ENCODE assay signal across 8 mouse cellular contexts in the genomic region with DNA sequence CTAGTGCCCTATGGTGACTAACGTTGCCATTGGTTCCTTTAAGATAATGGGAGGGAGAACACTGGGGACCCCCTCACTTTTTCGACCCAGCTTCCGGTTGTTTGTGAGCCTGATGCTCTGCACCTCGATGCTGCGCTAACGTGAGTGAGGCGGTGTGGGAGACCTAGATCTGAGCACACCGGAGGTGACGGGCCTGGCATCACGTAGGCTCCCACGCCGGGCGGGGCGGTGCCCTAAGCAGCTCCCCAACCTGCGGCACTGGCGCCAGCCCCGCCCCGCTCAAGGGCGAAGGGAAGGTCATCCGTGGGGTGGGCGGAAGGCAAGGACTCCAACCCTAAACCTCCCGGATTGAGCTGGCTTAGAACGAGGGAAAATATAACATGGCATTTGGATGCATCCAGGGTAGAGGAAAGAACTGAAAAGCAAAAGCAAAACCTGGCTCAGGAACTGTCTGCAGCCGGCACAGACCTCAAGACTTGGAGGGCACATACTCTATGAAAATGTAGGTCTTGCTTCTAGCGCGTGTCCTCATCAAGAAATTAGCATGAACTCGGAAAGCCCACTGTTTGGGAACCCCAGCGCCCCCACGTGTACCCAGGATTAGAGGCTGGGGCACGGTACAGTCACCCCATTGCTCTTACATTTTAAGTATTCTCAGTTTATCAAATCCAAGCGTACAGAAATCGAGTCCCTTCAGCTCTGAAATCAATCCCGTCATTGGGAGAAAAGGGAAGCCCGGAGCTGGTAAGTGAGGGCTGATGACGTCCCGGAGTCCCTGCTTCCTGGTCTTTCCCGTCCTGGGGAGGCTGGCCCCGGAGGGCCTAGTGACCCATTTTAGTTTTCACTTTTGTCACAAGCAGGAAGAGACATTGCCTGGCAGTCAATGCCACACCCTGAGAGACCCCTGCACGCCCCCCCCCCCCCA. TPM values are rescaled to one million over a fixed set of nuclear protein-coding genes. Genes with fewer than 3 reads are reported as not detected.
A peak's percentile ranks its signal among the peaks of the same experiment; 100 is the strongest.
DNase-seq lines count a peak whose midpoint lies in the region; ATAC-seq and TF ChIP-seq lines count a peak whose summit lies in the region.

No protein-coding gene starts in this region.

- ATAC-seq in erythroid progenitor cell, adult 5-6 weeks (replicated peaks; ENCODE audit: low FRiP score, poor library complexity, severe bottlenecking), result peak; percentile 45; the same call in 1 of the 2 replicates

- no peak for TF ChIP-seq CTCF in MEL (IDR thresholded peaks at IDR 0.05 in 2 of 3, conservative IDR thresholded peaks at IDR 0.05 in 1 of 3; ENCODE audit: control insufficient read depth in 1 of 3, insufficient read depth in 1 of 3, low read depth in 2 of 3, low read length in 3 of 3, poor library complexity in 1 of 3, severe bottlenecking in 1 of 3)
- TF ChIP-seq CTCF in bone marrow macrophage, adult 2 months (IDR thresholded peaks at IDR 0.05; ENCODE audit: low read depth, low read length), result no peak

- peak overlapping the region; percentile 84 for H3K27ac ChIP-seq in MEL (ENCODE audit: control insufficient read depth, low read depth, low read length)
- peak overlapping the region; percentile 32 for H3K27ac ChIP-seq in bone marrow macrophage, adult 2 months (ENCODE audit: insufficient read depth, low read depth, low read length)
- peak overlapping the region; percentile 72 for H3K27ac ChIP-seq in hindbrain, embryonic 10.5 days

- peaks cover 0 to 43% of the 10 kb centered on the region in 2 experiments; a peak in 2 of 4 replicates for H3K36me3 ChIP-seq in MEL (ENCODE audit: control insufficient read depth in 1 of 2, insufficient read depth in 2 of 2, low read length in 2 of 2)
- no peaks in the 10 kb centered on the region for H3K36me3 ChIP-seq in hindbrain, embryonic 10.5 days

- H3K79me2 ChIP-seq in MEL (ENCODE audit: control insufficient read depth, insufficient read depth, low read length, poor library complexity), result peaks cover 36% of the 10 kb centered on the region

- under 1% methylated on average over 39 of the region's 39 CpGs for WGBS in hindbrain, embryonic 10.5 days

- H3K4me1 ChIP-seq in MEL (ENCODE audit: control insufficient read depth in 1 of 2, insufficient read depth in 2 of 2, low read length in 2 of 2), result peaks cover 13 to 30% of the 10 kb centered on the region in 2 experiments
- H3K4me1 ChIP-seq in bone marrow macrophage, adult 2 months (ENCODE audit: control insufficient read depth, insufficient read depth, low read length), result peaks cover 19% of the 10 kb centered on the region
- peaks cover 23% of the 10 kb centered on the region for H3K4me1 ChIP-seq in hindbrain, embryonic 10.5 days (replicated peaks)

- peak in 1 of 2 experiments; percentile 54; a peak in 2 of 4 replicates for TF ChIP-seq POLR2A in MEL (IDR thresholded peaks at IDR 0.05; ENCODE audit: control insufficient read depth in 1 of 2, insufficient read depth in 1 of 2, low read depth in 1 of 2, low read length in 2 of 2, poor library complexity in 1 of 2)
- no peak for TF ChIP-seq POLR2A in bone marrow macrophage, adult 2 months (IDR thresholded peaks at IDR 0.05; ENCODE audit: borderline replicate concordance, low read depth, low read length)

- no peak for TF ChIP-seq RAD21 in MEL (IDR thresholded peaks at IDR 0.05; ENCODE audit: low read depth, low read length)

- no peaks in the 10 kb centered on the region for H3K27me3 ChIP-seq in MEL (ENCODE audit: control insufficient read depth in 1 of 2, insufficient read depth in 2 of 2, low read length in 2 of 2)
- H3K27me3 ChIP-seq in hindbrain, embryonic 10.5 days (ENCODE audit: insufficient read depth, poor library complexity, severe bottlenecking), result peaks cover 10% of the 10 kb centered on the region

- H3K9ac ChIP-seq in MEL (ENCODE audit: control insufficient read depth, low read depth, low read length, poor library complexity, severe bottlenecking), result peak overlapping the region; percentile 70

- peak overlapping the region; percentile 88 to 97 for H3K4me3 ChIP-seq in MEL (ENCODE audit: control insufficient read depth in 1 of 2, insufficient read depth in 1 of 2, low read depth in 2 of 2, low read length in 2 of 2)
- H3K4me3 ChIP-seq in bone marrow macrophage, adult 2 months (ENCODE audit: insufficient read depth, low read length), result peak overlapping the region; percentile 84
- peak overlapping the region; percentile 68 for H3K4me3 ChIP-seq in hindbrain, embryonic 10.5 days

- no peaks in the 10 kb centered on the region for H3K9me3 ChIP-seq in MEL (replicated peaks; ENCODE audit: insufficient read depth, low read length)
- H3K9me3 ChIP-seq in hindbrain, embryonic 10.5 days, result no peaks in the 10 kb centered on the region

- peak in 1 of 2 experiments; percentile 4; a peak in 1 of 4 replicates for TF ChIP-seq EP300 in MEL (IDR thresholded peaks at IDR 0.05; ENCODE audit: low read depth in 1 of 2, low read length in 2 of 2)

- DNase-seq in MEL (ENCODE audit: low read depth, low spot score), result peak; percentile 90
- peak; percentile 40 for DNase-seq in hindbrain, embryonic 10.5 days (ENCODE audit: low spot score)
- DNase-seq in layer of hippocampus, postnatal 10 days (ENCODE audit: low spot score in 2 of 2), result peak; percentile 41 to 56
- DNase-seq in lung, postnatal 10 days, result peak; percentile 51
- DNase-seq in retina, adult 2 months (ENCODE audit: low read depth, low spot score), result peak; percentile 76
- peak; percentile 91 for DNase-seq in thymus, postnatal 4 days

TF ChIP-seq in MEL, 35 proteins besides CTCF, POLR2A, EP300 and RAD21:
- peak; percentile 62 for TF ChIP-seq MXI1 (IDR thresholded peaks at IDR 0.05; ENCODE audit: low read depth, low read length)
- TF ChIP-seq TAL1 (IDR thresholded peaks at IDR 0.05; ENCODE audit: low read length), result no peak
- no peak for TF ChIP-seq ZKSCAN1 (IDR thresholded peaks at IDR 0.05; ENCODE audit: low read depth, low read length)
- TF ChIP-seq ZC3H11A (IDR thresholded peaks at IDR 0.05; ENCODE audit: low read depth, low read length), result no peak
- TF ChIP-seq MAFK (IDR thresholded peaks at IDR 0.05; ENCODE audit: borderline replicate concordance, low read depth, low read length), result no peak
- peak; percentile 7; the same call in 1 of the 2 replicates for TF ChIP-seq GATA1 (IDR thresholded peaks at IDR 0.05; ENCODE audit: low read depth, low read length)
- no peak for TF ChIP-seq JUND (IDR thresholded peaks at IDR 0.05; ENCODE audit: low read depth, low read length)
- TF ChIP-seq ELF1 (IDR thresholded peaks at IDR 0.05; ENCODE audit: low read depth, low read length), result peak; percentile 51
- TF ChIP-seq MAX (IDR thresholded peaks at IDR 0.05; ENCODE audit: low read length), result no peak; the same call in 1 of the 2 replicates
- TF ChIP-seq ETS1 (IDR thresholded peaks at IDR 0.05; ENCODE audit: low read depth, low read length), result 0 out of 2 replicates have a peak, but pooled peaks have one; percentile 5
- no peak for TF ChIP-seq SMC3 (IDR thresholded peaks at IDR 0.05; ENCODE audit: low read depth, low read length)
- no peak for TF ChIP-seq UBTF (IDR thresholded peaks at IDR 0.05; ENCODE audit: borderline replicate concordance, insufficient read depth, low read depth, low read length)
- TF ChIP-seq MYC (IDR thresholded peaks at IDR 0.05; ENCODE audit: low read depth, low read length), result peak; percentile 51
- TF ChIP-seq HCFC1 (IDR thresholded peaks at IDR 0.05; ENCODE audit: low read depth, low read length), result 0 out of 2 replicates have a peak, but pooled peaks have one; percentile 48
- TF ChIP-seq POLR2AphosphoS2 (IDR thresholded peaks at IDR 0.05; ENCODE audit: low read length), result 0 out of 2 replicates have a peak, but pooled peaks have one; percentile 41

RNA-seq across cellular contexts. Expression of a gene that starts 1.2 kb away (rescaled TPM):
- total RNA-seq in MEL (2012; rRNA removed), result 53.3 and 103 TPM in 2 replicates
- 100 to 1,000 TPM in 1 of 2 experiments, not detected in 1; 175 TPM for polyA plus RNA-seq in MEL (2012; ENCODE audit: insufficient read depth in 1 of 2, insufficient read length in 2 of 2, low read depth in 1 of 2, low replicate concordance in 2 of 2, missing spikeins in 1 of 2)
- 35.8 and 49.3 TPM in 2 replicates for polyA plus RNA-seq in bone marrow macrophage, adult 2 months (2012; ENCODE audit: insufficient read depth, insufficient read length, missing spikeins)
- total RNA-seq in erythroid progenitor cell, adult 5-6 weeks (2015; ENCODE audit: low replicate concordance), result 7.9 and 14.7 TPM in 2 replicates
- 4.0 and 4.2 TPM in 2 replicates for total RNA-seq in erythroid progenitor cell, adult 5-6 weeks (2017; ENCODE audit: low replicate concordance)
- polyA plus RNA-seq in hindbrain, embryonic 10.5 days (2016; fragmentation: Nextera tagmentation; extraction: Ambion mirVana), result 19.0 and 32.8 TPM in 2 replicates
- 100 to 1,000 TPM; 323 to 335 TPM for total RNA-seq in layer of hippocampus, postnatal 10 days (2021)

Comparison
In these comparisons a context has a peak if more than half of its experiments do, and no peak if none do; other contexts are left out.
1. Peak in every context shown above with its lines: DNase-seq, ATAC-seq, H3K4me3 ChIP-seq and H3K27ac ChIP-seq.
2. DNase-seq: peak in every context shown above with its lines; median percentile 91 in thymus, postnatal 4 days; 90 in MEL; 76 in retina, adult 2 months; 51 in lung, postnatal 10 days; 48 in layer of hippocampus, postnatal 10 days; 40 in hindbrain, embryonic 10.5 days.
3. H3K27ac ChIP-seq: peak in every context shown above with its lines; median percentile 84 in MEL; 72 in hindbrain, embryonic 10.5 days; 32 in bone marrow macrophage, adult 2 months.